Mouse (Mus musculus) cerebellum, adult 8-10 months (tissue): Measurements from ENCODE around the gene Pphln1.
A peak's percentile ranks its signal among the peaks of the same experiment; 100 is the strongest.
"Not testable (repeated sequence)": the region's sequence is repeated elsewhere in the genome, so short reads cannot be mapped to it uniquely, and the experiment has no call there.

Source experiments
- DNase-seq: peaks from one replicate; pipeline ENCODE4 v3.0.0; 2022

Pphln1 gene

GRCm38 (mm10) chr15:93397826-93398698, at the start of gene Pphln1, which contains the start of gene Zcrb1:
TSS of gene Pphln1 (plus strand) at chr15:93398350.
TSS of gene Zcrb1 (minus strand) at chr15:93398334.
- DNase-seq: peak; percentile 76

GRCm38 (mm10) chr15:93358346-93359095, 39.6 kb upstream of the Pphln1 start:
- DNase-seq: no peak

- DNase-seq: no peak
These were observed 32.6 kb upstream of the Pphln1 start for GRCm38 (mm10) chr15:93365561-93365960.

GRCm38 (mm10) chr15:93368558-93368957, 29.6 kb upstream of the Pphln1 start:
- no peak for DNase-seq

GRCm38 (mm10) chr15:93371838-93372237, 26.3 kb upstream of the Pphln1 start:
- no peak for DNase-seq

GRCm38 (mm10) chr15:93372525-93373119, 25.5 kb upstream of the Pphln1 start:
- DNase-seq: not testable (repeated sequence)

GRCm38 (mm10) chr15:93375696-93376095, 22.5 kb upstream of the Pphln1 start:
- no peak for DNase-seq

GRCm38 (mm10) chr15:93379177-93379576, 19.0 kb upstream of the Pphln1 start:
- DNase-seq: no peak

- no peak for DNase-seq
These were observed 16.8 kb upstream of the Pphln1 start for GRCm38 (mm10) chr15:93381337-93381736.

GRCm38 (mm10) chr15:93397269-93397668, 881 bp upstream of the Pphln1 start:
- DNase-seq: no peak

- DNase-seq: no peak
These were observed 770 bp downstream of the Pphln1 start for GRCm38 (mm10) chr15:93398699-93399540.

- no peak for DNase-seq
These were observed 3.3 kb downstream of the Pphln1 start for GRCm38 (mm10) chr15:93401446-93401845.

- no peak for DNase-seq
These were observed 4.6 kb downstream of the Pphln1 start for GRCm38 (mm10) chr15:93402730-93403129.

- DNase-seq: no peak
These were observed 6.7 kb downstream of the Pphln1 start for GRCm38 (mm10) chr15:93404849-93405248.

- DNase-seq: no peak
These were observed 7.4 kb downstream of the Pphln1 start for GRCm38 (mm10) chr15:93405446-93405986.

- DNase-seq: no peak
These were observed 8.3 kb downstream of the Pphln1 start for GRCm38 (mm10) chr15:93406492-93406891.

GRCm38 (mm10) chr15:93412445-93412844, 14.3 kb downstream of the Pphln1 start:
- no peak for DNase-seq

- no peak for DNase-seq
These were observed 16.3 kb downstream of the Pphln1 start for GRCm38 (mm10) chr15:93414456-93414855.

GRCm38 (mm10) chr15:93416300-93416699, 18.1 kb downstream of the Pphln1 start:
- DNase-seq: no peak

GRCm38 (mm10) chr15:93420596-93420995, 22.4 kb downstream of the Pphln1 start:
- no peak for DNase-seq

- DNase-seq: no peak
These were observed 24.4 kb downstream of the Pphln1 start for GRCm38 (mm10) chr15:93422537-93422936.

GRCm38 (mm10) chr15:93433811-93434210, 35.7 kb downstream of the Pphln1 start:
- DNase-seq: no peak
